Mouse (Mus musculus): ENCODE data around the gene Hivep2. TPM values are rescaled to one million over a fixed set of nuclear protein-coding genes. Genes with fewer than 3 reads are reported as not detected.

Hivep2 gene
- total and polyA plus RNA-seq, 3 experiments: 0.16 TPM; not detected in 2

DNA sequence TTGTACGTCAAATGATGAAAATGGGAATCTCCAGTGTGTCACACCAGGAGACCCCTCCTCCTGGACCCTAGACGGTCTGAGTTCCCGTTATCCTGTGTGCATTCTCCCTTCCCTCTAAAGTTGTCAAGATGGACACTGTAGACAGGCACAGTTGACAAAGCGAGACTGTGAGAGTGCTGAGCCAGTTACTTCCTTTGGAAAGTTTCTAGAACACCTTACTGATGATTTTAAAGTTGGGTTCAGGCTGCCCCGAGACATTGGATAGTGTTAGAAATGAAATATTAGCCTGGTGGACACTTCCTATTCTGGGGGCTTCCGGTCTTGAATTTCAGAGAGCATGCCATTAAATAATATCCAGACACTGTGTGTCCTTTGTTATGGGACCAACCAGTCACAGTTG lies 83.8 kb downstream of the Hivep2 start:
- TF ChIP-seq POLR2AphosphoS5 (IDR thresholded peaks at IDR 0.05; ENCODE audit: insufficient replicate concordance, low read depth, low read length) (no peak), CTCF (IDR thresholded peaks at IDR 0.05; ENCODE audit: low read depth, low read length) (no peak), TAL1 (conservative IDR thresholded peaks at IDR 0.05; ENCODE audit: low read depth, low read length) (no peak), GATA2 (IDR thresholded peaks at IDR 0.05; ENCODE audit: borderline replicate concordance, low read depth, low read length) (no peak), GATA1 (IDR thresholded peaks at IDR 0.05; ENCODE audit: borderline replicate concordance, low read length) (no peak)
- DNase-seq (ENCODE audit: low spot score) (no peak), ATAC-seq (ENCODE audit: extremely low read depth, insufficient number of reproducible peaks, low FRiP score, poor library complexity, severe bottlenecking) (no peak)
- no peaks in the 10 kb centered on the region for H3K4me1 ChIP-seq (ENCODE audit: insufficient read depth, low read depth, low read length)
- no peak overlapping the region for H3K4me3 ChIP-seq (ENCODE audit: low read depth, low read length)
- no peaks in the 10 kb centered on the region for H3K27me3 ChIP-seq (ENCODE audit: insufficient read depth, low read length)
- no peaks in the 10 kb centered on the region for H3K9me3 ChIP-seq (replicated peaks)
- no peaks in the 10 kb centered on the region for H3K36me3 ChIP-seq (replicated peaks)

DNA sequence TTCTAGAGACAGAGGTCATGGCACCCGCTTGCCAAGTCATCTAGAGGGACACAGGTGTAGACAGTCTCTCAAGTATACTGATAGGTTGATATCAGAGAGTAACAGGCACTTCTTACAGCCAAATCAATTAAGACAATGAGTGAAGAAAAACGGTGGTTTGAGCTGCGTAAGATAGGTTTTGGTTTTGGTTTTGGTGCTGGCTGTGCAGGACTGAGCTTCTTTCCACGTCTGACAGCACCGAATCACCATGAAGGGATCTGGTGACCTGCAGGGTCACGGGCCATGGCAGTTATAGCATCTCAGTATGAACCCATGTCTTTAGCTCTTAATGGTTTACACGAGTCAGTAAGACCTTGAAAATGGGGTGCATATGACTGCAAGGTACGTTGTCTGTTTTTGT lies 84.7 kb downstream of the Hivep2 start:
- Histone ChIP-seq H3K4me1 (ENCODE audit: insufficient read depth, low read depth, low read length) (no peaks in the 10 kb centered on the region), H3K9me3 (replicated peaks) (no peaks in the 10 kb centered on the region), H3K27me3 (ENCODE audit: insufficient read depth, low read length) (no peaks in the 10 kb centered on the region), H3K36me3 (replicated peaks) (no peaks in the 10 kb centered on the region), H3K4me3 (ENCODE audit: low read depth, low read length) (no peak overlapping the region)
- DNase-seq (ENCODE audit: low spot score): no peak
- no peak for TF ChIP-seq GATA1 (IDR thresholded peaks at IDR 0.05; ENCODE audit: borderline replicate concordance, low read length)
- no peak for TF ChIP-seq POLR2AphosphoS5 (IDR thresholded peaks at IDR 0.05; ENCODE audit: insufficient replicate concordance, low read depth, low read length)
- TF ChIP-seq GATA2 (IDR thresholded peaks at IDR 0.05; ENCODE audit: borderline replicate concordance, low read depth, low read length): no peak
- TF ChIP-seq CTCF (IDR thresholded peaks at IDR 0.05; ENCODE audit: low read depth, low read length): no peak
- TF ChIP-seq TAL1 (conservative IDR thresholded peaks at IDR 0.05; ENCODE audit: low read depth, low read length): no peak
- ATAC-seq (ENCODE audit: extremely low read depth, insufficient number of reproducible peaks, low FRiP score, poor library complexity, severe bottlenecking): no peak

DNA sequence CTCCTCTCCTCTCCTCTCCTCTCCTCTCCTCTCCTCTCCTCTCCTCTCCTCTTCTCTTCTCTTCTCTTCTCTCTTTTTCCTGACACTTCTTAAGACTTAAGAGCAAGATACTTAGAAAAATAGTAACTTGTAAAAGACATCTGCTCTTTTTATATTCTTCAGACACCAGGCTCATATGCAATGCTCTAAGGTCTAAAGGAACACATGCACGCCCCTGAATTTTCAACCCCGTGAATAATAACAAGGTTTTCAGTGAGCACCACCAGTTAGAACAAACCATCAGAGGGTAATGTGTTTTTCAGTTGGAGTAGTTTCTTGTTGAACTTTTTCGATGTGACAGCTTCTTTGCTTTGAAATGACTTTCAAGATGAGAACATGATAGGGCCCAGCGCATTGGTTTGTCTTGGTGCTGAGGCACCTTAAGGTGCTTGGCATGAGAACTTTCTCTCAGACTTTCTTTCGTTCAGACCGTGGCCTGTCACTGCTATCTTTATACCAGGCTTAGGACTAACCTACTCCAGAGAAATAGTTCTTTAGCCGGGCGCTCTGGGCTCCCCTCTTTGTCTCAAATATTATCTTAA lies 86.3 kb downstream of the Hivep2 start:
- no peak for DNase-seq (ENCODE audit: low spot score)
- H3K4me3 ChIP-seq (ENCODE audit: low read depth, low read length): no peak overlapping the region
- no peaks in the 10 kb centered on the region for H3K4me1 ChIP-seq (ENCODE audit: insufficient read depth, low read depth, low read length)
- H3K9me3 ChIP-seq (replicated peaks): no peaks in the 10 kb centered on the region
- no peaks in the 10 kb centered on the region for H3K36me3 ChIP-seq (replicated peaks)
- no peaks in the 10 kb centered on the region for H3K27me3 ChIP-seq (ENCODE audit: insufficient read depth, low read length)
- no peak for ATAC-seq (ENCODE audit: extremely low read depth, insufficient number of reproducible peaks, low FRiP score, poor library complexity, severe bottlenecking)
- TF ChIP-seq CTCF (IDR thresholded peaks at IDR 0.05; ENCODE audit: low read depth, low read length): no peak
- TF ChIP-seq TAL1 (conservative IDR thresholded peaks at IDR 0.05; ENCODE audit: low read depth, low read length): no peak
- TF ChIP-seq GATA2 (IDR thresholded peaks at IDR 0.05; ENCODE audit: borderline replicate concordance, low read depth, low read length): no peak
- TF ChIP-seq POLR2AphosphoS5 (IDR thresholded peaks at IDR 0.05; ENCODE audit: insufficient replicate concordance, low read depth, low read length): no peak
- no peak for TF ChIP-seq GATA1 (IDR thresholded peaks at IDR 0.05; ENCODE audit: borderline replicate concordance, low read length)

DNA sequence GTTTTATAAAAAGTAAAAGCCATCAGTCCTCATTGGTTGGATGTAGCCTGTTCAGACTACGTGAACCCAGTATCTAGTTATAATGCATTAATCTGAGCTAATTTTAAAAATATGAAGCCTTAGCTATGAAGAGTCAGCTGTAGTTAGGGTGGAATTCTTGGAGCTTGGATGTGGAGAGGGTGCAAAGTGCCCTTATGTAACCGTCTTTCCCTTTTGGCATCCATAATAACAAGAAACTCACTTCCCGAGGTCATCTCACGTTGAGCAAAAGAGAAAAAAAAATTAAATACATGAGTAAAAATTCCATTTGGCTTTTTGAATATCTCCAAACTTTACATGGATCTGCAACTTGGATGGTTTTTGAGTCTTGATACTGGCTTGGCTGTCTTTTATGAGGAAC lies 89.0 kb downstream of the Hivep2 start:
- no peaks in the 10 kb centered on the region for H3K9me3 ChIP-seq (replicated peaks)
- H3K27me3 ChIP-seq (ENCODE audit: insufficient read depth, low read length): peaks cover 4% of the 10 kb centered on the region; the same call in 1 of the 2 replicates
- TF ChIP-seq TAL1 (conservative IDR thresholded peaks at IDR 0.05; ENCODE audit: low read depth, low read length) (no peak), CTCF (IDR thresholded peaks at IDR 0.05; ENCODE audit: low read depth, low read length) (no peak), GATA2 (IDR thresholded peaks at IDR 0.05; ENCODE audit: borderline replicate concordance, low read depth, low read length) (no peak), GATA1 (IDR thresholded peaks at IDR 0.05; ENCODE audit: borderline replicate concordance, low read length) (no peak), POLR2AphosphoS5 (IDR thresholded peaks at IDR 0.05; ENCODE audit: insufficient replicate concordance, low read depth, low read length) (no peak)
- DNase-seq (ENCODE audit: low spot score) (no peak), ATAC-seq (ENCODE audit: extremely low read depth, insufficient number of reproducible peaks, low FRiP score, poor library complexity, severe bottlenecking) (no peak)
- no peaks in the 10 kb centered on the region for H3K4me1 ChIP-seq (ENCODE audit: insufficient read depth, low read depth, low read length)
- H3K4me3 ChIP-seq (ENCODE audit: low read depth, low read length): no peak overlapping the region
- H3K36me3 ChIP-seq (replicated peaks): no peaks in the 10 kb centered on the region

DNA sequence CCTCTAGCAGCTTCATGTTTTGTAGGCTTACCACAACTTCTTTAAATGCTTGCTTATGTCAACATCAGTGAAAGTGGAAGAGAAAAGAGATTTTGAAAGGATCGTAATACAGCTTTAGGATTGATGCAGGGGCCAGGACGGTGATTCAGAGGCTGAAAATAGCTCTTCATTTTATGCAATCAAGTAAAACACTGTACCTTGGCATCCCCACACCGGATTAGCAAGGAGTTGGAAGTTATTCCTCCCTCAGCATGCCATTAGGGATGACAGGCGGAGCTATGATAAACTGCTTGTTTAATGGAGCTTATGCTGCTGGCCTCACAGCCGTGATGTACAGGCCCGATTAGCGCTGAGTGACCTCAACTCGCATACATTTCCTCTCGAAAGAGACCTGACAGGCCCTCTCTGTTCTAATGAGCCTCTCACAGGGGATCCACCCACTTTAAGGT lies 89.7 kb downstream of the Hivep2 start:
- Histone ChIP-seq H3K27me3 (ENCODE audit: insufficient read depth, low read length) (peaks cover 4% of the 10 kb centered on the region; the same call in 1 of the 2 replicates), H3K4me1 (ENCODE audit: insufficient read depth, low read depth, low read length) (no peaks in the 10 kb centered on the region), H3K36me3 (replicated peaks) (no peaks in the 10 kb centered on the region), H3K4me3 (ENCODE audit: low read depth, low read length) (no peak overlapping the region), H3K9me3 (replicated peaks) (no peaks in the 10 kb centered on the region)
- no peak for ATAC-seq (ENCODE audit: extremely low read depth, insufficient number of reproducible peaks, low FRiP score, poor library complexity, severe bottlenecking)
- DNase-seq (ENCODE audit: low spot score): no peak
- TF ChIP-seq GATA2 (IDR thresholded peaks at IDR 0.05; ENCODE audit: borderline replicate concordance, low read depth, low read length) (no peak), GATA1 (IDR thresholded peaks at IDR 0.05; ENCODE audit: borderline replicate concordance, low read length) (no peak), POLR2AphosphoS5 (IDR thresholded peaks at IDR 0.05; ENCODE audit: insufficient replicate concordance, low read depth, low read length) (no peak), CTCF (IDR thresholded peaks at IDR 0.05; ENCODE audit: low read depth, low read length) (no peak), TAL1 (conservative IDR thresholded peaks at IDR 0.05; ENCODE audit: low read depth, low read length) (no peak)

DNA sequence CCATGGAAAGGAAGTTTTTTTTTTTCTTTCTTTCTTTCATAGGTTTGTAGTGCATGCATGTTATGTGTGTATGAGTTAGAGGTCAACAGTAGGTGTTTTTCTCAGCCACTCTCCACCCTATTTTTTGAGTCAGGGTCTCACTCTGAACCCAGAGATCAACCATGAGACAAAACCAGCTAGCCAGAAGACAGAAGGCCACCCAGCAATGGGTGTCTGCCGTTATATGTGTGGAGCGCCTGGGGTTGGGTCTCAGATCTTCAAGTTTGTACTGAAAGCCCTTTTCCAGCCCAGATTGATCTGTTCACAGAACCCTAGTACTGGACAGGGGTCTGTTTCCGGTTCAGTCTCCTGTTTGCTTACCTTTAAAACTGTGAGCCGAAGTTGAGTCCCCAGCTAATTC lies 90.2 kb downstream of the Hivep2 start:
- DNase-seq (ENCODE audit: low spot score) (no peak), ATAC-seq (ENCODE audit: extremely low read depth, insufficient number of reproducible peaks, low FRiP score, poor library complexity, severe bottlenecking) (no peak)
- TF ChIP-seq GATA2 (IDR thresholded peaks at IDR 0.05; ENCODE audit: borderline replicate concordance, low read depth, low read length) (no peak), POLR2AphosphoS5 (IDR thresholded peaks at IDR 0.05; ENCODE audit: insufficient replicate concordance, low read depth, low read length) (no peak), GATA1 (IDR thresholded peaks at IDR 0.05; ENCODE audit: borderline replicate concordance, low read length) (no peak), CTCF (IDR thresholded peaks at IDR 0.05; ENCODE audit: low read depth, low read length) (no peak), TAL1 (conservative IDR thresholded peaks at IDR 0.05; ENCODE audit: low read depth, low read length) (no peak)
- Histone ChIP-seq H3K9me3 (replicated peaks) (no peaks in the 10 kb centered on the region), H3K4me3 (ENCODE audit: low read depth, low read length) (no peak overlapping the region), H3K27me3 (ENCODE audit: insufficient read depth, low read length) (peaks cover 4% of the 10 kb centered on the region; the same call in 1 of the 2 replicates), H3K36me3 (replicated peaks) (no peaks in the 10 kb centered on the region), H3K4me1 (ENCODE audit: insufficient read depth, low read depth, low read length) (no peaks in the 10 kb centered on the region)
